Mouse (Mus musculus): ENCODE data around the gene Tmem233. TPM values are rescaled to one million over a fixed set of nuclear protein-coding genes. Genes with fewer than 3 reads are reported as not detected.
A peak's percentile ranks its signal among the peaks of the same experiment; 100 is the strongest.

Gene Tmem233
- total and polyA plus RNA-seq, 2 experiments, result not detected

GRCm38 (mm10) chr5:116016542-116016941, 66.5 kb downstream of the Tmem233 start:
- no peak for TF ChIP-seq POLR2A (IDR thresholded peaks at IDR 0.05; ENCODE audit: extremely low read depth, insufficient read depth, low read length)
- no peak overlapping the region for H3K9ac ChIP-seq (ENCODE audit: low read depth, low read length)
- H3K79me2 ChIP-seq (ENCODE audit: control insufficient read depth, insufficient read depth, low read length), result 0 out of 2 replicates have a peak, but pooled peaks cover 2% of the 10 kb centered on the region
- no peak for DNase-seq (ENCODE audit: extremely low read depth, low read depth, low spot score)
- H3K4me3 ChIP-seq (ENCODE audit: insufficient read depth, low read depth, low read length), result no peak overlapping the region
- H3K36me3 ChIP-seq (ENCODE audit: control insufficient read depth, insufficient read depth, low read length), result peaks cover 39% of the 10 kb centered on the region
- no peaks in the 10 kb centered on the region for H3K27me3 ChIP-seq (ENCODE audit: control insufficient read depth, insufficient read depth, low read length)
- no peak overlapping the region for H3K27ac ChIP-seq (replicated peaks; ENCODE audit: insufficient read depth, low read depth, low read length)
- H3K4me1 ChIP-seq (ENCODE audit: control insufficient read depth, insufficient read depth, low read length), result peaks cover 25% of the 10 kb centered on the region
- 87% methylated on average over 5 of the region's 5 CpGs for WGBS

- no peak overlapping the region for H3K9ac ChIP-seq (ENCODE audit: low read depth, low read length)
- 93% methylated on average over 11 of the region's 11 CpGs for WGBS
- H3K27ac ChIP-seq (replicated peaks; ENCODE audit: insufficient read depth, low read depth, low read length), result no peak overlapping the region
- H3K27me3 ChIP-seq (ENCODE audit: control insufficient read depth, insufficient read depth, low read length), result no peaks in the 10 kb centered on the region
- no peak overlapping the region for H3K4me3 ChIP-seq (ENCODE audit: insufficient read depth, low read depth, low read length)
- TF ChIP-seq POLR2A (IDR thresholded peaks at IDR 0.05; ENCODE audit: extremely low read depth, insufficient read depth, low read length) (no peak), CTCF (IDR thresholded peaks at IDR 0.05; ENCODE audit: low read depth, low read length) (no peak)
- H3K4me1 ChIP-seq (ENCODE audit: control insufficient read depth, insufficient read depth, low read length), result peaks cover 4% of the 10 kb centered on the region
- no peaks in the 10 kb centered on the region for H3K79me2 ChIP-seq (ENCODE audit: control insufficient read depth, insufficient read depth, low read length)
- DNase-seq (ENCODE audit: extremely low read depth, low read depth, low spot score), result no peak
- H3K36me3 ChIP-seq (ENCODE audit: control insufficient read depth, insufficient read depth, low read length), result peaks cover 31% of the 10 kb centered on the region
Observed at GRCm38 (mm10) chr5:116014237-116014636, 68.8 kb downstream of the Tmem233 start.

- no peaks in the 10 kb centered on the region for H3K27me3 ChIP-seq (ENCODE audit: control insufficient read depth, insufficient read depth, low read length)
- 78% methylated on average over 8 of the region's 8 CpGs for WGBS
- H3K36me3 ChIP-seq (ENCODE audit: control insufficient read depth, insufficient read depth, low read length), result peaks cover 31% of the 10 kb centered on the region
Observed at GRCm38 (mm10) chr5:116013821-116014220, 69.2 kb downstream of the Tmem233 start.

GRCm38 (mm10) chr5:116012503-116012902, 70.5 kb downstream of the Tmem233 start:
- no peaks in the 10 kb centered on the region for H3K79me2 ChIP-seq (ENCODE audit: control insufficient read depth, insufficient read depth, low read length)
- no peak overlapping the region for H3K9ac ChIP-seq (ENCODE audit: low read depth, low read length)
- DNase-seq (ENCODE audit: extremely low read depth, low read depth, low spot score), result no peak
- peaks cover 27% of the 10 kb centered on the region for H3K36me3 ChIP-seq (ENCODE audit: control insufficient read depth, insufficient read depth, low read length)
- H3K27me3 ChIP-seq (ENCODE audit: control insufficient read depth, insufficient read depth, low read length), result no peaks in the 10 kb centered on the region
- no peak overlapping the region for H3K4me3 ChIP-seq (ENCODE audit: insufficient read depth, low read depth, low read length)
- H3K27ac ChIP-seq (replicated peaks; ENCODE audit: insufficient read depth, low read depth, low read length), result no peak overlapping the region
- WGBS, result 87% methylated on average over 7 of the region's 7 CpGs
- H3K4me1 ChIP-seq (ENCODE audit: control insufficient read depth, insufficient read depth, low read length), result no peaks in the 10 kb centered on the region
- TF ChIP-seq POLR2A (IDR thresholded peaks at IDR 0.05; ENCODE audit: extremely low read depth, insufficient read depth, low read length) (no peak), CTCF (IDR thresholded peaks at IDR 0.05; ENCODE audit: low read depth, low read length) (no peak)

More at GRCm38 (mm10) chr5:116013821-116014220, 69.2 kb downstream of the Tmem233 start:
- Histone ChIP-seq H3K27ac (replicated peaks; ENCODE audit: insufficient read depth, low read depth, low read length) (no peak overlapping the region), H3K79me2 (ENCODE audit: control insufficient read depth, insufficient read depth, low read length) (no peaks in the 10 kb centered on the region), H3K4me1 (ENCODE audit: control insufficient read depth, insufficient read depth, low read length) (peaks cover under 1% of the 10 kb centered on the region), H3K9ac (ENCODE audit: low read depth, low read length) (no peak overlapping the region), H3K4me3 (ENCODE audit: insufficient read depth, low read depth, low read length) (no peak overlapping the region)
- TF ChIP-seq CTCF (IDR thresholded peaks at IDR 0.05; ENCODE audit: low read depth, low read length), result no peak
- no peak for TF ChIP-seq POLR2A (IDR thresholded peaks at IDR 0.05; ENCODE audit: extremely low read depth, insufficient read depth, low read length)
- DNase-seq (ENCODE audit: extremely low read depth, low read depth, low spot score), result no peak

GRCm38 (mm10) chr5:116011700-116012099, 71.3 kb downstream of the Tmem233 start:
- Histone ChIP-seq H3K4me1 (ENCODE audit: control insufficient read depth, insufficient read depth, low read length) (no peaks in the 10 kb centered on the region), H3K9ac (ENCODE audit: low read depth, low read length) (no peak overlapping the region), H3K79me2 (ENCODE audit: control insufficient read depth, insufficient read depth, low read length) (no peaks in the 10 kb centered on the region), H3K4me3 (ENCODE audit: insufficient read depth, low read depth, low read length) (no peak overlapping the region), H3K36me3 (ENCODE audit: control insufficient read depth, insufficient read depth, low read length) (peaks cover 19% of the 10 kb centered on the region), H3K27ac (replicated peaks; ENCODE audit: insufficient read depth, low read depth, low read length) (no peak overlapping the region), H3K27me3 (ENCODE audit: control insufficient read depth, insufficient read depth, low read length) (no peaks in the 10 kb centered on the region)
- TF ChIP-seq CTCF (IDR thresholded peaks at IDR 0.05; ENCODE audit: low read depth, low read length) (no peak), POLR2A (IDR thresholded peaks at IDR 0.05; ENCODE audit: extremely low read depth, insufficient read depth, low read length) (no peak)
- peak; percentile 14 for DNase-seq (ENCODE audit: extremely low read depth, low read depth, low spot score)
- 91% methylated on average over 7 of the region's 7 CpGs for WGBS

- TF ChIP-seq POLR2A (IDR thresholded peaks at IDR 0.05; ENCODE audit: extremely low read depth, insufficient read depth, low read length) (no peak), CTCF (IDR thresholded peaks at IDR 0.05; ENCODE audit: low read depth, low read length) (no peak)
- no peaks in the 10 kb centered on the region for H3K79me2 ChIP-seq (ENCODE audit: control insufficient read depth, insufficient read depth, low read length)
- no peak overlapping the region for H3K27ac ChIP-seq (replicated peaks; ENCODE audit: insufficient read depth, low read depth, low read length)
- 42% methylated on average over 2 of the region's 2 CpGs for WGBS
- H3K4me3 ChIP-seq (ENCODE audit: insufficient read depth, low read depth, low read length), result no peak overlapping the region
- peaks cover 8% of the 10 kb centered on the region; the same call in 1 of the 2 replicates for H3K36me3 ChIP-seq (ENCODE audit: control insufficient read depth, insufficient read depth, low read length)
- H3K27me3 ChIP-seq (ENCODE audit: control insufficient read depth, insufficient read depth, low read length), result no peaks in the 10 kb centered on the region
- no peaks in the 10 kb centered on the region for H3K4me1 ChIP-seq (ENCODE audit: control insufficient read depth, insufficient read depth, low read length)
- no peak overlapping the region for H3K9ac ChIP-seq (ENCODE audit: low read depth, low read length)
- DNase-seq (ENCODE audit: extremely low read depth, low read depth, low spot score), result no peak
Observed at GRCm38 (mm10) chr5:116009884-116010627, 73.0 kb downstream of the Tmem233 start.

Data from liver, adult 2 months (tissue).